Mouse (Mus musculus): ENCODE results near the gene Tekt3.

GRCm38 (mm10) chr11:63023461-63023860 lies 38.0 kb upstream of the Tekt3 start:
- TF ChIP-seq POLR2A (IDR thresholded peaks at IDR 0.05; ENCODE audit: borderline replicate concordance, insufficient read depth, low read length) (no peak), CTCF (IDR thresholded peaks at IDR 0.05; ENCODE audit: borderline replicate concordance, insufficient read depth, low read depth, low read length) (no peak)

Measured in cerebellum, adult 2 months (tissue).